Mouse (Mus musculus) layer of hippocampus, adult 8-10 months (tissue): ENCODE results near the gene Tmem245. TPM values are rescaled to one million over a fixed set of nuclear protein-coding genes. Genes with fewer than 3 reads are reported as not detected.

Source experiments
- DNase-seq, 2 experiments: peaks; one replicate each; pipeline ENCODE4 v3.0.0; 2022; ENCODE audit warnings: low spot score in 2 of 2
- microRNA-seq, 2 experiments: library from miRNA; unstranded; fragments of <30 nt; microRNA quantifications; one replicate each; pipeline ENCODE4 v1.2.0; 2022
- total RNA-seq, 4 experiments: library from RNA; stranded (reverse); gene quantifications; 2 replicates each; pipeline ENCODE4 v1.2.4; 2022

Tmem245 gene
- total RNA-seq, 4 experiments from 2014 or later = 30.9 to 42.1 (median 33.8) TPM

DNA sequence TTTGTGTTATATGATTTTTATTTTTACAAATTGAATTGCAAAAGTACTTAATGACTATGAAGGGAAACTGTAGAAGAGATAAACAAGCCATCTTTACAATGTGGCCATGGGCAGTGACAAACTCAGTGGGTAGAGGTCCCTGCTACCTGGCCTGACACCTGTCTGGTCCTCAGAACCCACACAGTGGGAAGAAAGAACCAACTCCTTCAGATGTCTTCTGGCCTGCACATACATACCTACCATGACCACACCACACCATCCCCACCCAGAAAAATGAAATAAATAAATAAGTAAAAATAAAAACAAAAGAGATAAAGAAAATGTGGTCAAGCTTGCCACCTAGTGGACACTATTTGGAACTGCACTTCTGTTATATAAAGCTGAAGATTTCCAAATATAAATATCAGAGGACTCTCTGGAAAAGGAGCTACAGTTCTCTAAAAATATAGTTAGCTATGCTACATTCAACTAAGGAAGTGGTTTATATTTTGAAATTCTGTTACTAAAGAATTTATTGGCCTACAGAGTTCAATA lies 127.2 kb downstream of the Tmem245 start:
- DNase-seq = no peak

Small RNAs within 50 kb of the gene (microRNA-seq; reads per million reads assigned to microRNA genes)
- gene Mir32 = 21.4 to 24.0 reads per million in 2 experiments

Other genes starting within 250 kb of the Tmem245 start
- gene Gm26657, start 207.4 kb downstream of the Tmem245 start, total RNA-seq = not detected
- under 1 TPM in 2 of 4 experiments, not detected in 2; 0.39 to 0.43 TPM for gene Actl7b, start 206.0 kb downstream of the Tmem245 start, total RNA-seq
- not detected for gene Actl7a, start 204.0 kb downstream of the Tmem245 start, total RNA-seq
- gene Elp1, start 145.1 kb downstream of the Tmem245 start, total RNA-seq = 10 to 100 TPM; 57.1 to 81.6 (median 66.7) TPM
- 10 to 100 TPM; 12.6 to 20.5 (median 17.6) TPM for gene Fam206a, start 145.1 kb downstream of the Tmem245 start, total RNA-seq
- 10 to 100 TPM; 13.8 to 20.9 (median 16.8) TPM for gene Ctnnal1, start 82.2 kb downstream of the Tmem245 start, total RNA-seq
- gene Frrs1l, start 43.0 kb upstream of the Tmem245 start, total RNA-seq = 100 to 1,000 TPM; 179 to 224 (median 205) TPM
- 10 to 100 TPM; 22.2 to 32.4 (median 26.7) TPM for gene Epb41l4b, start 196.0 kb upstream of the Tmem245 start, total RNA-seq